Comparison of ENCODE assay signal across 8 mouse cellular contexts in genomic region chr1:52008947-52009346, GRCm38 (mm10). TPM values are rescaled to one million over a fixed set of nuclear protein-coding genes. Genes with fewer than 3 reads are reported as not detected.
DNase-seq lines count a peak whose midpoint lies in the region; ATAC-seq and TF ChIP-seq lines count a peak whose summit lies in the region.

No protein-coding gene starts in this region.

- no peaks in the 10 kb centered on the region for H3K9me3 ChIP-seq in lung, postnatal 0 days (ENCODE audit: low read length)
- no peaks in the 10 kb centered on the region for H3K9me3 ChIP-seq in forebrain, embryonic 10.5 days
- no peaks in the 10 kb centered on the region for H3K9me3 ChIP-seq in limb, embryonic 14.5 days (ENCODE audit: control insufficient read depth, low read length)

- no peaks in the 10 kb centered on the region for H3K4me1 ChIP-seq in lung, postnatal 0 days (ENCODE audit: insufficient read depth, low read depth, low read length)
- H3K4me1 ChIP-seq in forebrain, embryonic 10.5 days: peaks cover 19% of the 10 kb centered on the region
- H3K4me1 ChIP-seq in limb, embryonic 14.5 days (ENCODE audit: control insufficient read depth, insufficient read depth, low read length): peaks cover 4% of the 10 kb centered on the region; the same call in 1 of the 2 replicates
- H3K4me1 ChIP-seq in small intestine, adult 2 months (ENCODE audit: control insufficient read depth, insufficient read depth, insufficient read length, low read length): no peaks in the 10 kb centered on the region

- no peak for TF ChIP-seq CTCF in lung, postnatal 0 days (IDR thresholded peaks at IDR 0.05)
- no peak for TF ChIP-seq CTCF in small intestine, adult 2 months (IDR thresholded peaks at IDR 0.05; ENCODE audit: extremely low read depth, insufficient read length, insufficient replicate concordance, low read depth, low read length)

- no peaks in the 10 kb centered on the region for H3K36me3 ChIP-seq in lung, postnatal 0 days (ENCODE audit: insufficient read depth, low read length)
- no peaks in the 10 kb centered on the region for H3K36me3 ChIP-seq in forebrain, embryonic 10.5 days (replicated peaks)
- H3K36me3 ChIP-seq in limb, embryonic 14.5 days (ENCODE audit: control insufficient read depth, insufficient read depth, low read length): no peaks in the 10 kb centered on the region
- no peaks in the 10 kb centered on the region for H3K36me3 ChIP-seq in small intestine, adult 2 months (ENCODE audit: control insufficient read depth, insufficient read depth, low read length)

- no peak for TF ChIP-seq EP300 in lung, postnatal 0 days (IDR thresholded peaks at IDR 0.05)

- TF ChIP-seq POLR2A in limb, embryonic 14.5 days (IDR thresholded peaks at IDR 0.05; ENCODE audit: borderline replicate concordance, extremely low read depth, insufficient read depth, insufficient read length): no peak
- TF ChIP-seq POLR2A in small intestine, adult 2 months (IDR thresholded peaks at IDR 0.05; ENCODE audit: low read depth, low read length): no peak

- peak overlapping the region; percentile 63 for H3K4me2 ChIP-seq in lung, postnatal 0 days (replicated peaks; ENCODE audit: low read depth, low read length)
- H3K4me2 ChIP-seq in limb, embryonic 14.5 days (replicated peaks; ENCODE audit: low read depth, low read length, severe bottlenecking): peak overlapping the region; percentile 39

- H3K9ac ChIP-seq in lung, postnatal 0 days (replicated peaks; ENCODE audit: low read depth): no peak overlapping the region
- no peak overlapping the region for H3K9ac ChIP-seq in limb, embryonic 14.5 days (ENCODE audit: low read depth, low read length, severe bottlenecking)

- no peaks in the 10 kb centered on the region for H3K27me3 ChIP-seq in lung, postnatal 0 days (replicated peaks; ENCODE audit: insufficient read depth, low read length)
- H3K27me3 ChIP-seq in forebrain, embryonic 10.5 days (ENCODE audit: poor library complexity, severe bottlenecking): 0 out of 2 replicates have a peak, but pooled peaks cover 3% of the 10 kb centered on the region
- H3K27me3 ChIP-seq in limb, embryonic 14.5 days (ENCODE audit: control insufficient read depth, insufficient read depth, low read length): no peaks in the 10 kb centered on the region
- H3K27me3 ChIP-seq in small intestine, adult 2 months (ENCODE audit: control insufficient read depth, insufficient read depth, low read length): no peaks in the 10 kb centered on the region

- DNase-seq in lung, postnatal 0 days (ENCODE audit: low spot score): no peak
- no peak for DNase-seq in lung, adult 18-20 months
- DNase-seq in forebrain, embryonic 10.5 days (ENCODE audit: extremely low spot score, low spot score): peak; percentile 25
- DNase-seq in limb, embryonic 14.5 days (ENCODE audit: low spot score): no peak
- no peak for DNase-seq in Muller cell, postnatal 12 days (ENCODE audit: inconsistent ontology term)
- no peak for DNase-seq in kidney, adult 8-10 months
- no peak for DNase-seq in urinary bladder, postnatal 36 days (ENCODE audit: low spot score in 2 of 2)

- 4% methylated on average over 12 of the region's 12 CpGs for WGBS in lung, postnatal 0 days
- 1% methylated on average over 12 of the region's 12 CpGs for whole genome bisulfite sequencing in forebrain, embryonic 10.5 days
- 1% methylated on average over 12 of the region's 12 CpGs for WGBS in limb, embryonic 14.5 days
- WGBS in small intestine, adult 2 months: 20% methylated on average over 12 of the region's 12 CpGs

- ATAC-seq in lung, postnatal 0 days: no peak
- no peak for ATAC-seq in limb, embryonic 14.5 days (ENCODE audit: low FRiP score, low read depth)

- no peak overlapping the region for H3K27ac ChIP-seq in lung, postnatal 0 days (ENCODE audit: low read length)
- H3K27ac ChIP-seq in forebrain, embryonic 10.5 days: peak overlapping the region; percentile 57
- H3K27ac ChIP-seq in limb, embryonic 14.5 days (replicated peaks; ENCODE audit: low read depth, low read length): no peak overlapping the region
- peak overlapping the region; percentile 20; the same call in 1 of the 2 replicates for H3K27ac ChIP-seq in small intestine, adult 2 months (ENCODE audit: insufficient read depth, low read depth, low read length)

- peak overlapping the region; percentile 28; the same call in 1 of the 2 replicates for H3K4me3 ChIP-seq in lung, postnatal 0 days (ENCODE audit: low read depth, low read length)
- peak overlapping the region; percentile 52 for H3K4me3 ChIP-seq in forebrain, embryonic 10.5 days
- peak overlapping the region; percentile 12 for H3K4me3 ChIP-seq in limb, embryonic 14.5 days (replicated peaks; ENCODE audit: low read length)
- peak overlapping the region; percentile 54 for H3K4me3 ChIP-seq in small intestine, adult 2 months (ENCODE audit: low read depth, low read length)

RNA-seq across cellular contexts. Expression of gene Stat4, which starts 22.0 kb away (rescaled TPM):
- 0.73 and 1.0 TPM in 2 replicates for polyA plus RNA-seq in lung, postnatal 0 days (2015; fragmentation: Nextera tagmentation; extraction: Ambion mirVana)
- 8.4 and 9.8 TPM in 2 replicates for polyA plus RNA-seq in forebrain, embryonic 10.5 days (2016; fragmentation: Nextera tagmentation; extraction: Ambion mirVana)
- polyA plus RNA-seq in limb, embryonic 14.5 days (2012; rRNA removed): 0.44 and 0.60 TPM in 2 replicates
- polyA plus RNA-seq in limb, embryonic 14.5 days (2014; fragmentation: Nextera tagmentation; extraction: Ambion mirVana): 0.51 and 2.1 TPM in 2 replicates
- 0.22 and 0.34 TPM in 2 replicates for polyA plus RNA-seq in small intestine, adult 2 months (2012; rRNA removed)

Comparison
In these comparisons a context has a peak if more than half of its experiments do, and no peak if none do; other contexts are left out.
1. H3K27ac ChIP-seq: peak in forebrain, embryonic 10.5 days (single experiment) and small intestine, adult 2 months (single experiment); none in lung, postnatal 0 days (single experiment) and limb, embryonic 14.5 days (single experiment).
2. Peak in every context shown above with its lines, with median percentiles within 50 percentile points of each other: H3K4me3 ChIP-seq.